Mouse (Mus musculus) ES-CJ7 (cell line): ENCODE results near the gene Tmcc3.

Experiments used
- DNase-seq: peaks from one replicate; pipeline ENCODE4 v3.0.0; 2011; ENCODE audit warnings: low read depth, low spot score

Gene Tmcc3

GRCm38 (mm10) chr10:94466313-94466712 lies 154.6 kb downstream of the Tmcc3 start:
- no peak for DNase-seq

DNA sequence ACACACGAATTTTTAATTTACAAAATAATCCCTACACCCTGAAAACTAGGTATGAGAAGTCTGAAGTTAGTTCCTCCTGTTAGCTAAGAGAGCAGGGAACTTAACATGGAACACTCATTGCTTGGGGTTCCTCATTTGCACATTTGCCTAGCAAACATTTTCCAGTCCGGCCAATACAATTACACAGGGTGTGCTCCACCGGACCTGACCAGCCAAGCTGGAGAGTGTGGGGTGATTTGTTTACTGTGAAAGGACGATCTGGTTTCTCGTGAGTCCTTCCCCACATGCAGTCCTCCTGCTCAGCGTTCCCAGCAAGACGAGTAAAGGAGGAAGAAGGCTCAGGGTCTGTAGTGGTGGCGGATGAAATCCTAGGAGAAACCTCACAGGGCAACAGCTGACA lies 159.7 kb downstream of the Tmcc3 start:
- no peak for DNase-seq

GRCm38 (mm10) chr10:94473501-94473900 lies 161.8 kb downstream of the Tmcc3 start:
- no peak for DNase-seq

DNA sequence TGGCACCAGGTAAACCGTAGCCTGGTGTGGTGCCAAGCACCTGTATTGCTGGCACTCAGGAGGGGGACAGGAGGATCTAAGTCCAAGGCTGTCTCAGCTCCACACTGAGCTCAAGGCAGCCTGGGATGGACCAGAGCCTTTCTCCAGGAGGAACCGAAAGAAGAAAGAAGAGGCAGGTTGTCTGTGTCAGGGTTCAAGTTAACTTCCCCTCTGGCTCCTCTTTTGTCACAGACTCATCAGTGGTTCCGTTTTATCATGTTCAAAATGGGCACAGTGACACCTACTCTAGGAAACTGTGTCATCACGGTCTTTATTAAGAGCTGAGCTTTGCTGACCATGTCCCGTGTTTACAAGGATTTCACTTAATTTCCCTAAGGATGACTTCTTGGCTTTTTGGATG lies 162.4 kb downstream of the Tmcc3 start:
- no peak for DNase-seq

- DNase-seq: no peak
Observed at GRCm38 (mm10) chr10:94477366-94478225, 165.8 kb downstream of the Tmcc3 start.

- no peak for DNase-seq
Observed at GRCm38 (mm10) chr10:94479646-94480045, 167.9 kb downstream of the Tmcc3 start.

DNA sequence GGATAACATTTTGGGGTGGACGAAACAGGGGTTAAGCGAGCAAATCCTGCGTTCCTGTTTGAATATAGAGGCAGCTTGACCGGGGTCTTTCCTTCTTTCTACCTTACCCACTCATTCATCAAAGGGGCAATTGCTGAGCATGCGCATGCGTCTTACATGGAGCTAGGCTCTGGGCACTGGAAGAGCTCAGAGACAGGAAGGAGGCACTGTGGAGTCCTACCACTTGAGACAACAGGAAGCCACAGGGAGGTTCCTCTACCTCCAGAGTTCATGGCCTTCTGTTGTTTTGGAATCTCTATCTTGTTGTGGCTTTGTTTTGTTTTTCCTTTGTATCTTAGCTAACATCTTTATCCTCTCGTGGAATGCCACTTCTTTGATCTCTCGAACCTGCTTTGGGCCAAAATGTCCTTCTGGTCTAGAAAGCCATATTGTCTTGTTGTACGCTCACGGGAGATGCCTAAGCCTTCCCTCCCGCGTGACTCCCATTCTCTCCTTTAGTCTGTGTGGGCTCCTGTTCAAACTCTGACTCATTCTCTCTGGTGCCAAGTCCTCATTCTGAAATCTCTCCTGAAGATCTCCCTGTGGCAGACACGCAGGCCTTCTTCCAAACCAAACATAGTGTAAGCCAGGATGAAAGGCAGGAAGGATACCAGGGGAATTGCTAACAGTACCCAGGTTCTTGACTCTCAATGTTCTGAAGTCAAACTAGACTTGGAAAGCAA lies 168.8 kb downstream of the Tmcc3 start:
- no peak for DNase-seq

DNA sequence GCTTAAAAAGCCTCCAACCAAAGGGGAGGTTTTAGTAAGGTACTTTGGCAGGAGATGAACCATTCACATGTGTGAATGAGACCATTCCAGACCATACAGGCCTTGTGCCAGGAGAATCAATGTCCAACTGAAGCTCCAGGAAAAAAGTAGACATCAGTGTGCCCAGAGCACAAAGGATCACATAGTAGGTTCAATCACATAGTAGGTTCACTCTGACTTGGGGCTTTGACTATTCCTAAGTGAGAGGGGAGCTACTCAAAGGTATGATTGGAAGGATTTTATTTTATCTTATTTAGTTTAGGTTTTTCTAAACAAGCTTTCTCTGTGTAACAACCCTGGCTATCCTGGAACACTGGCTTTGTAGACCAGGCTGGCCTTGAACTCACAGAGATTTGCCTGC lies 169.9 kb downstream of the Tmcc3 start:
- DNase-seq: no peak

DNA sequence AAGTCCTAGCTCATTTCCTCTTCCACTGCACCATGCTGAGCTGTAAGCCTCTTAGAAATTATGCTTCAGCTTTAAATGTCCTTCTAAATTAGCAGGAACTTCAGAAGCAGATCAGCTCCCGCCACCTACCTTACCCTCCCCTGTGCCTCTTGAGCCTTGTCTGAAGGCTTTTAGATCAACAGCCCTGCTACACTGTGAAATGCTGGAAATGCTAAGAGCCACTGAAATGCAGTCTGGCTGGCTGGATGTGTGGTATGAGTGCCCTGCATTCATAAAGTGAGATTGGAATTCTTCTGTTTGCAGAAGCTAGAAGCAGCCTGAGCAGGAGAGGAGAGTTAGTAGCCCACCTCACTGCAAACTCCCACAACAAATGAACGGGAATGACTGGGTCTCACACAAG lies 174.4 kb downstream of the Tmcc3 start:
- DNase-seq: no peak

GRCm38 (mm10) chr10:94489509-94489908 lies 177.8 kb downstream of the Tmcc3 start:
- DNase-seq: no peak

GRCm38 (mm10) chr10:94491006-94491405 lies 179.3 kb downstream of the Tmcc3 start:
- DNase-seq: no peak

DNA sequence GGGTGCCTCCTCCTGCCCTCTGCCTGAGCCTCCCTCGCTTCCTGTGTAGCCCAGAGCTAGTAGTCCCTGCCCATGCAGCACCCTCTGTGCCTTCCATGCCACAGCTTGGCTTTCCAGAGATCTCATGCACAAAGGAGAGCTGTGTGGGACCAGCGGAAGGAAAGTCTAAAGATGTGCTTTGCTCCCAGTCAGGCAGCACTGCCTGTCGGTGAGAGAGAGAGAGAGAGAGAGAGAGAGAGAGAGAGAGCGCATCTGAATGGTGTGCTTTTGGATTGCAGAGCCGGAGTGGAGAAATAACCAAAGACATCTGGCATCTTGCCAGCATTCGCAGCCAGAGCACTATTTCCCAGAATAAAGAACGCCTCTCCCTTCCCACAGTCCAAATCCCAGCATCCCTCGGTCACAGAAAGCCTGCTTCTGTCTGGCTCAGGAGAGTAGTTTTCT lies 182.7 kb downstream of the Tmcc3 start:
- no peak for DNase-seq

- no peak for DNase-seq
Observed at GRCm38 (mm10) chr10:94495496-94496235, 183.9 kb downstream of the Tmcc3 start.

DNA sequence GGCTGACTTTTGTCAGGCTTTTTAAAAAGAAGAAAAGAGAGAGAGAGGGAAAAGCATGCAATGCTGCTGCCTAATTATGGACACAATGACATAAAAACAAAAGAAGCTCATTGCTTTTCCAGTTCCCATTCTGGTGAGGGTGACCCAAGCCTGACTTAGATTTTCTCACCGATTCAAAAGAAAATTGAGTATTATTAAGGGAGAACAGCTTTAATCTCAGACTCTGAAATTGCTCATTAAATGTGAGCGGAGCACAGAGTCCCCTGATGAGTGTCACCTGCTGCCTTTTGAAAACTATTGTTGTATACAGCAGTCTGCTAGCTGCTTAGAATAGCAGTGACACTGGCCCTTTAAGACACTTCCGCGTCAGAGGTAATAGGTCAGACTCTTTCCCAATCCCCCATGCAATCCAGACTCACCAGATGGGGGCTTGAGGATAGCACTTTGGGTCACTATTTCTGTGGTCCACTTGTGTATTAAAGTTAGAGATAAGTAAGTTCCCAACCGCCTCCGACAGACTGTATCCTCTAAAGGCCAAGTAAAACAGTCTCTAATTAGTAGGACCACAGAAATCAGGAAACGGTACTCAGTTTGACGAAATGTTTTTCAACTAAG lies 185.2 kb downstream of the Tmcc3 start:
- no peak for DNase-seq

- no peak for DNase-seq
Observed at GRCm38 (mm10) chr10:94500210-94500876, 188.6 kb downstream of the Tmcc3 start.

DNA sequence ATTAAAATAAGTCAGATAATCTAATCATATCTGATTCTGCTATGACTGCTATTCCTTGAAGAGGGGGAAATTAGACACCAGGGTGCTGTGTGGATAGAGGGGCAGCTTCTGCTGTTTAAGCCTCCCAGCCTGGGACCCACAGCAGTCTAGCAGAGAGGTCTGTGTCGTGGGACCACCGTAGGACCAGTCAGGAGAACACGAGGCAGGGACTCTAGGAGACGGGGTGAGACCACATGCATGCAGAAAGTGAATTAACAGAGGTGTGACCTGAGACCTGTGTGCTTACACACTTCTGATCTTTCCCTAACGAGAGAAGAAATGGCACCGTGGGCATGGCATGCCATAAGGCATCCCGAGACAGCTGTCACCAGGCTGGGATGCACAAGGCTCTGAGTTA lies 189.1 kb downstream of the Tmcc3 start:
- no peak for DNase-seq

GRCm38 (mm10) chr10:94501796-94502195 lies 190.0 kb downstream of the Tmcc3 start:
- DNase-seq: no peak

- no peak for DNase-seq
Observed at GRCm38 (mm10) chr10:94505248-94505772, 193.6 kb downstream of the Tmcc3 start.

DNA sequence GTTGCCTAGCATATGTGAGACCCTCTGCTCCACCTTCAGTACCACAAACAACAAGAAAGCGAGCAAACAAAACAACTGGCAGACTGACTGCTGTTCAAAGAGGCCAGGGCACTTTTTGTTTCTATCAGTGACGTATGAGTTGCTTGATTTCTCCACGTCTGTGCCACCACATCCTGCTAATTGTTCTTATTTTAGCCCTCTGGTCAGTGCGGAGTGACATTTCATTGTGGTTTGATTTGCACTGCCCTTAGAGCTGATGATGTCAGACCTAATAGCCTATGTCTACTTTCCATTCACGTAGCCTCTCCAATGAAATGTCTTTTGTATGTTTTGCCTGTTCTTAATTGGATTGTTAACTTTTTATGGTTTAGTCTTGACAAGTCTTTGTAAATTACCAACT lies 197.1 kb downstream of the Tmcc3 start:
- no peak for DNase-seq

- DNase-seq: peak; percentile 17
Observed at GRCm38 (mm10) chr10:94512771-94513170, 201.0 kb downstream of the Tmcc3 start.

- DNase-seq: peak; percentile 44
Observed at GRCm38 (mm10) chr10:94514091-94514505, 202.3 kb downstream of the Tmcc3 start.
